Mouse (Mus musculus) left cerebral cortex, postnatal 10 days (tissue): ENCODE results near the gene Dffa. TPM values are rescaled to one million over a fixed set of nuclear protein-coding genes. Genes with fewer than 3 reads are reported as not detected.

Experiments used
- DNase-seq, 2 experiments: peaks; one replicate each; pipeline ENCODE4 v3.0.0; 2021 to 2022; ENCODE audit warnings: low spot score in 2 of 2, mixed read lengths in 1 of 2; ENCODE audit errors: extremely low spot score in 1 of 2
- intact Hi-C: fragments of 180-260 bp; cut with DNase I; formaldehyde crosslinking; loops from one replicate; pipeline ENCODE4 v1.15.1; 2025
- total RNA-seq, 2 experiments: library from RNA; stranded (reverse); gene quantifications; 2 replicates each; pipeline ENCODE4 v1.2.3; 2021

Dffa gene
- total RNA-seq, 2 experiments from 2014 or later, result 55.8 to 62.7 TPM

DNA sequence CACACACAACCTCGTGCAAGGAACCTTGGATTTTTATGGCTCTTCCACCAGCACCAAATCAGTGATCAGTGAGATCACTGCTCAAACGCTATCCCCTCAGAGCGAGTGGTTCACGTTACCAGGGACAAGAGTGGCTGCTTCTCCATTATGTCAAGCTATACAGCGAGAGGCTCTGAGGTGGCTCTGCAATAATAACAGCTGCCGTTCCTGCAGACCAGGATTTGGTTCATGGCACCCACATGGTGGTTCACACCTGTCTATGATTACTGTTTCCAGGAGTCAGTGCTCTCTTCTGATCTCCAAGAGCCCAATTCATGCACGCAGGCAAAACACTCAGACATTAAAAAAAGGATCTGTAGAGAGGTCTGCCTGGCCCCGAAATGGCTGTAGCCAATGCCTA lies 34.6 kb downstream of the Dffa start:
- DNase-seq, result no peak
- intact Hi-C loops, result no loop called here

- intact Hi-C loops, result loop anchor here (10.0 kb wide), 1 partner anchor 401 kb away; no protein-coding TSS in a partner anchor
These were observed 39.6 kb downstream of the Dffa start for GRCm38 (mm10) chr4:149143594-149143993.

DNA sequence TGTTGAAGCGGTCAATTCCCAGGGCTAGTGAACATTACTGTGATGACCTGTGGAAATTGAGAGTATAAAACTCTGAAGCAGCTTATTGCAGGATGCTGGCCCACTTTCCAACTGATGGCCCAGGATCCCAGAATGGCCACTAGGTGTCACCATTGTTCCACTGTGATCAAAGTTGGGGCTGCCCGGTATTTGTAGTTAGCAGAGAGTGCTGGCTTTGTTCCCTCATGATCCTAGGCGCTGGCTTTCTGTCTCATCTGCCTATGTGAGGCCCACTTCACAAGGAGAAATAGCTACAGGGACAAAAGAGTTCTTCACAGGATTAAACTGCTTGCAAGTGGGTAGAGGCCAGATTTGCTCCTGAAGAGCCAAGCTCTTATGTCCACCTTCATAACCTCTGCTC lies 40.5 kb downstream of the Dffa start:
- peak; percentile 78 to 82 for DNase-seq
- intact Hi-C loops, result loop anchor here (10.0 kb wide), 1 partner anchor 400 kb away; no protein-coding TSS in a partner anchor

More at GRCm38 (mm10) chr4:149143594-149143993, 39.6 kb downstream of the Dffa start:
- DNase-seq, result no peak

DNA sequence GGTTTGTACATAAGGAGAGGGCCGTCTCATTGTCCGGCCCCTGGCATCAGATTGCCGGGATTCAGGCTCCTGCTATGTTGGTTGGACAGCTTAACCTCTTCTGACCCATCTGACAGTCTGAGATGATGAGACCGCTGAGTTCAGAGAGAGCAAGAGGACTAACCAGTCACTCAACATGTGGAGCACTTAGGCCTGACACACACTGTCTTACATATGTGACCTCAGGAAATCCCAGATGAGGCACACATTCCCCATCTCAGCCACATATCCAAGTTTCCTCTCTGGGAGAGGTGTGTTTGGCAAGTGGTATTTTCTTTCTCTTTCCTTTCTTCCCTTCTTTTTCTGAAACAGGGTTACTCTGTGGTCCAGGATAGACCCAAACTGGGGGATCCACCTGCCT lies 41.2 kb downstream of the Dffa start:
- DNase-seq, result no peak
- intact Hi-C loops, result loop anchor here (10.0 kb wide), 1 partner anchor 400 kb away; no protein-coding TSS in a partner anchor

DNA sequence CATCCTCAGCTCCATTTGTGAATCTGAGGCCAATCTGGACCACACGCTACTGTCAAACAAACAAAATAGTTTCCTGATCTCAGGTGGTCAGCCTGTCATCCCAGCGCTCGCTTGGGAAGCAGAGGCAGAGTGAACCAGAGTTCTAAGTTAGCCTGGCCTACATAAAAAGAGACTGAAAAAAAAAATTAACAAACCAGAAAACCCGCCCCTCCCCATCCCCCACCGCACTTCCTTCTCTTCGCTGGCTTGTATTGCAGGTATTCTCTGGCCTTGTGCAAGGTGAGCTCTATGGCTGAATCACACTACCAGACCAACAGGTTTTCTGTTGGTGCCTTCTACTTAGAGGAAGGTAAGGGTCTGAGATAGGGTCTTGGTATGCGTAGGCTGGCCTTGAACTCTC lies 43.6 kb downstream of the Dffa start:
- no peak for DNase-seq
- intact Hi-C loops, result loop anchor here (10.0 kb wide), 1 partner anchor 397 kb away; no protein-coding TSS in a partner anchor

GRCm38 (mm10) chr4:149148084-149148483 lies 44.1 kb downstream of the Dffa start:
- intact Hi-C loops, result loop anchor here (10.0 kb wide), 1 partner anchor 397 kb away; no protein-coding TSS in a partner anchor

GRCm38 (mm10) chr4:149149196-149149595 lies 45.2 kb downstream of the Dffa start:
- intact Hi-C loops, result loop anchor here (10.0 kb wide), 1 partner anchor 396 kb away; no protein-coding TSS in a partner anchor
- no peak for DNase-seq

More at GRCm38 (mm10) chr4:149148084-149148483, 44.1 kb downstream of the Dffa start:
- no peak for DNase-seq

DNA sequence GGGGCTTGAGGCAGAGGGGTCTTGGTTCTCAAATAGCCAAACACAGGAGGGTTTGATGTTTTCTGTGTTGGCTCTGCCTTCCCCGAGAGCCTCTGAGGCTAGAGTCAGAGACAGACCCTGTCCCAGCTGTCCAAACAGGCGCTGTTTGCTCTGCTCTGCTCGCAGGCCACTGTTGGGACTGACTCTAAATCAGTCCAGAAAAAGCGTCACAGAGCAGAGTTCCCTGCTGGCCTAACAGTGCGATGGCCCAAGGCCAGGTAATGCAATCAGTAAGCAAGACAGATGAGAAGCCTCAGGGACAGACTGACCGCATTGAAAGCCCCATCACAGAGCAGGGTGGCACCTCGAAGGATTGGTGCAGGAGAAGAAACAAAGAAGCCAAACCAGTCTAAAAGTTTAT lies 45.7 kb downstream of the Dffa start:
- DNase-seq, result peak in 1 of 2 experiments; percentile 67
- intact Hi-C loops, result loop anchor here (10.0 kb wide), 1 partner anchor 395 kb away; no protein-coding TSS in a partner anchor

- intact Hi-C loops, result no loop called here
- no peak for DNase-seq
These were observed 46.3 kb downstream of the Dffa start for GRCm38 (mm10) chr4:149150256-149150655.

DNA sequence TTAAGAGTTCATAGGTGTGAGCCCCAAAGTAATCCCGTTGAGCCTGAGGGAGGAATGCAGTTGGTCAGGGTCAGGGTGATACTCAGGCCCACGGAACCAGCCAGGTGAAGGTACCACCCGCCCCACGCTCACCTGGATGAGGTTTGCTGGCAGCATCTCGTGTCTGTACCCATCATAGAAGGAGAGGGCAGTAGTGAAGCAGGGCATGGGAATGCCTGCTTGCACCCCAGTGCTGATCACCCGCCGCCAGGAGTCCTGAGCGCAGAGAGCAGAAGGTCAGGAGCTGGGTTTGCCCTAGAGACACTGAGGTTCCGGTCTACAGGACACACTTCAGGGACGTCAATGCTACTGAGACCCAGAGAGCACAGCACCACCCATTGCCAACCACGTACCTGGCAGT lies 46.8 kb downstream of the Dffa start:
- intact Hi-C loops, result no loop called here
- no peak for DNase-seq

DNA sequence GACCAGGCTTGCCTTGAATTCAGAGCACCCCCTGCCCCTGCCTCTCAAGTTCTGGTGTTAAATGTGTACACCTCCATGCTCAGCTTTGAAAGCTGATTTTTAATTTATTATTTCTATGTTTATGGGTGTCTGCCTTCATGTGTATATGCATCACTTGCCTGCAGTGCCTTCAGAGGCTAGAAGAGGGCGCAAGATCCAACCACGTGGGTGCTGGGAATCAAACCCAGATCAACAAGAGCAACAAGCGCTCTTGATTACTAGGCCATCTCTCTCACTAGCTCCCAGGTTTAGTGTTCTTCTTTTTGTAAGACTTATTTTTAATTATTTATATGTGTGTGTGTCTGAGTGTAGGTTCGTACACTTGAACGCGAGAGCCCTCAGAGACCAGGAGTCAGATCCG lies 50.9 kb downstream of the Dffa start:
- DNase-seq, result no peak
- intact Hi-C loops, result no loop called here

- no peak for DNase-seq
- intact Hi-C loops, result no loop called here
These were observed 51.8 kb downstream of the Dffa start for GRCm38 (mm10) chr4:149155711-149156110.

GRCm38 (mm10) chr4:149157415-149157973 lies 53.5 kb downstream of the Dffa start:
- no peak for DNase-seq
- intact Hi-C loops, result no loop called here

- no peak for DNase-seq
- intact Hi-C loops, result no loop called here
These were observed 55.3 kb downstream of the Dffa start for GRCm38 (mm10) chr4:149159203-149159602.

- intact Hi-C loops, result no loop called here
- DNase-seq, result no peak
These were observed 55.9 kb downstream of the Dffa start for GRCm38 (mm10) chr4:149159891-149160290.

GRCm38 (mm10) chr4:149161166-149161565 lies 57.2 kb downstream of the Dffa start:
- DNase-seq, result no peak
- intact Hi-C loops, result no loop called here

GRCm38 (mm10) chr4:149163196-149163595 lies 59.2 kb downstream of the Dffa start:
- no peak for DNase-seq
- intact Hi-C loops, result no loop called here

DNA sequence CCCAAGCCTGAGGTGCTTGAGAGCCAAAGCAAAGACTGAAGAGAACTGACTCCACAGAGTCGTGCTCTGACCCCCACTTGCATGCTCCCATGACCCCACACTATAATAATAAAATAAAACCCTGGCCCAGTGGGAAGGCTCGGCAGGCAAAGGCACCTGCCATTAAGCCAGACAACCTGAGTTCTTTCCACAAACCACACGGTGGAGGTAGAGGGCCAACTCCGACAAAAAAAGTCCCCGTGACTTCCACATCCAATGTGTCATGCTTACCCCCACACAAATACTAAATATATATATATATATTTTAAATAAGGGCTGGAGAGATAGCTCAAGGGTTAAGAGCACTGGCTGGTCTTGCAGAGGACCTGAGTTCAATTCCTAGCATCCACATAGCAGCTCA lies 60.2 kb downstream of the Dffa start:
- DNase-seq, result no peak

DNA sequence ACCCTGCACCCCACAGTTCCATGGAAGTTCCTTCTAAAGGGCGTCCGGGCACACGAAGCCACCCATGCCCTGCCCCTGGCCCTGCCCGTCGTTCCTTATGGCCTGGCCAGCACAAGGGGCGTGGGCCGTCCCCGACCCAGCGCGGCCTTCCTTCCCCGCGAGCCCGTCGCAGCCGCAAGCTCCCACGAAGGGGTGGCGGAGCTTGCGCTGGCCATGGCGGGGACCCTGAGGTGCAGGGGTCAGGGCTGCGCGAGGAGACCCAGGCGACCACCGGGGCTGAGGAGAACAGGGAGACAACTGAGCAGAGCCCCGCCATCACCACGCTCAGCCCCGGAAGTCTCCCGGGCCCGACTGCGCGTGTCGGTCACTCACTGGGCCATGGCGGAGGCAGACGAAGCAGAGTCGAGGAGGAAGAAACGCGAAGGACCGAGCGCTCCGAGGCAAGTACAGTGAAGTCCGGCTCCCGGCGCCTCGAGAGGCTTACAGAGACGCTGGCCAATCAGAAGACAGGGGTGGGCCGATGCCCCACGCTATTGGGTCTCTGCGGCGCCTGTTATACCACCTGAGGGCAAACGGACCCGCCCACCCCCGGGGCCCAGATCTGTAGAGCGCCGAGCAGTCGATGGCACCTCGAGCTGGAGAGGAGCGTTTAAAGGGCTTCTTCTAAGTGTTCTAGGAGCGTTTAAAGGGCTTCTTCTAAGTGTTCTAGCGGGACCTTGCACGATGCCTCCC lies 62.4 kb downstream of the Dffa start, which contains the start of gene Pgd:
Pgd (minus strand) TSS at position 557 of the 732 bp plus-strand sequence.
- intact Hi-C loops, result no loop called here
- peak; percentile 97 to 98 for DNase-seq

More for the DNA sequence above, 60.2 kb downstream of the Dffa start:
- intact Hi-C loops, result no loop called here
